Mouse (Mus musculus) right cerebral cortex, postnatal 10 days (tissue): ENCODE results near the gene Tpx2.

ENCODE experiments used
- DNase-seq, 2 experiments: peaks; one replicate each; pipeline ENCODE4 v3.0.0; 2021; ENCODE audit warnings: low spot score in 2 of 2

The Tpx2 gene

DNA sequence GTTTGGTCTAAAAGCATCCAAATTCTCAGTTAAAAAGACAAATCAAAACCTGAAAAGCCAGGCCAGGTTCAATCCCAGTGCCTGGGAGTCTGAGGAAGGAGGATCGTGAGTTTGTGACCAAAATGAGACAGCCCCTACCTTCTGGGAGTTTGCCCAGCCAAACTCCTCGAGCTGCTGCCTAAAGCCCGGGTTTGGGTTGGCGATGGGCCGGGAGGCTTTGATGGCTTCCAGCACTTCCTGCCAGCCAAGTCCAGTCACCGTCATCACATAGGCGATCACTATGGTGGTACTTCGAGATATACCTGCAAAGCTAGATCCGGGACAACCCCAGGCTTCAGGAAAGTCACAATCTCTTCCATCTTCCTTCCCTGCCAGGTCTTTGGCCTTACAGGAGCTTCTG, 96.2 kb downstream of the Tpx2 start:
- no peak for DNase-seq
